Mouse (Mus musculus) kidney, postnatal 0 days (tissue): ENCODE measurements at regions not wholly inside any gene's neighbourhood (a gene's known extent, or its start where the extent isn't known, plus 50 kb on each side); places are given as distances from the start of the nearest gene placed in this dataset.

Experiments
- ATAC-seq: fragments of 200-750 bp; cut with Nextera tagmentation; replicated peaks from 2 replicates; pipeline ENCODE4 v1.8.0; 2017; ENCODE audit warnings: low read depth, moderate number of reproducible peaks, moderate TSS enrichment, moderate library complexity; ENCODE audit not compliant: low FRiP score
- DNase-seq: peaks from one replicate; pipeline ENCODE4 v3.0.0-alpha.2; 2016; ENCODE audit warnings: low spot score
- H3K27ac ChIP-seq: fragments of 300-500 bp; sonication (generic); 2 replicates; pipeline ENCODE4 v1.5.1; 2014; ENCODE audit warnings: mild to moderate bottlenecking
- H3K27me3 ChIP-seq: fragments of 300-500 bp; sonication (generic); 2 replicates; pipeline ENCODE4 v1.6.1; 2014; ENCODE audit warnings: low read length, mixed read lengths; ENCODE audit not compliant: insufficient read depth
- H3K36me3 ChIP-seq: fragments of 300-500 bp; sonication (generic); 2 replicates; pipeline ENCODE4 v1.6.1; 2014; ENCODE audit warnings: low read length, mixed read lengths; ENCODE audit not compliant: insufficient read depth
- H3K4me1 ChIP-seq: fragments of 300-500 bp; sonication (generic); replicated peaks from 2 replicates; pipeline ENCODE4 v1.6.1; 2014; ENCODE audit warnings: antibody characterized with exemption, low read length, mixed read lengths; ENCODE audit not compliant: insufficient read depth
- H3K4me2 ChIP-seq: fragments of 300-500 bp; sonication (generic); 2 replicates; pipeline ENCODE4 v1.6.1; 2014; ENCODE audit warnings: mild to moderate bottlenecking, low read length, moderate library complexity, mixed read lengths
- H3K4me3 ChIP-seq: fragments of 300-500 bp; sonication (generic); replicated peaks from 2 replicates; pipeline ENCODE4 v1.5.1; 2014; ENCODE audit warnings: low read depth, low read length
- H3K9ac ChIP-seq: fragments of 300-500 bp; sonication (generic); 2 replicates; pipeline ENCODE4 v1.6.1; 2014; ENCODE audit warnings: low read depth, low read length
- H3K9me3 ChIP-seq: fragments of 300-500 bp; sonication (generic); replicated peaks from 2 replicates; pipeline ENCODE4 v1.6.1; 2016; ENCODE audit warnings: low read length, inconsistent platforms, mixed read lengths
- CTCF ChIP-seq: IDR thresholded peaks from 2 replicates; pipeline ENCODE4 v1.5.1; 2016; ENCODE audit warnings: antibody characterized with exemption, low read depth, mild to moderate bottlenecking, moderate library complexity
- WGBS: fragments of 180-500 bp; shearing (Covaris S2); extraction: QIAGEN DNeasy Blood & Tissue Kit; methylation state at CpG from one replicate; pipeline ENCODE4 v1.1.7; 2014; 5-methylcytosine and 5-hydroxymethylcytosine counted together

GRCm38 (mm10) chr8:102496021-102496420, 289.4 kb downstream of the Cdh11 start:
- Histone ChIP-seq H3K4me3 (no peak overlapping the region), H3K9me3 (no peaks in the 10 kb centered on the region), H3K27ac (no peak overlapping the region), H3K9ac (no peak overlapping the region), H3K27me3 (no peaks in the 10 kb centered on the region), H3K36me3 (no peaks in the 10 kb centered on the region), H3K4me1 (no peaks in the 10 kb centered on the region), H3K4me2 (no peak overlapping the region)
- no peak for TF ChIP-seq CTCF
- peak; percentile 63; the same call in 1 of the 2 replicates for ATAC-seq
- peak; percentile 87 for DNase-seq
- WGBS: 24% methylated on average over 1 of the region's 1 CpGs

DNA sequence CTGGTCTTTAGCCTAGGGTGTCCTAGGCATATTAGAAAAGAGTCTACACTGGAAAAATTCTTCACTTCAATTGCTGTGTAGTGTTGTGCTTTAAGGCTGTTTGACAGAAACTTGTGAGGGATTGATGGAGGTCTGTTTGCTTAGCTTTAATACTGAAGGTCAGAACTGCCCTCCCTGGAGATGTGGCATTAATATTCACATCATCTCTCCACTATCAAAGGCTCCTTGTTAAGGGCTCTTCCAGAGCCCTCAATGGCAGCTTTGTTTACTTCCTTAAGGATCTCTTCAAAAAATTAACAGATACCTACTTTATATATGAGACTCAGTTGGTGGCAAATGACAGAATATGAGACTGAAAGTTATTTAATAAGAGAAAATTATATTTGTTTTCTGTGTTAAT, 294.4 kb downstream of the Cdh11 start:
- no peak for DNase-seq
- Histone ChIP-seq H3K4me1 (no peaks in the 10 kb centered on the region), H3K27me3 (no peaks in the 10 kb centered on the region)

DNA sequence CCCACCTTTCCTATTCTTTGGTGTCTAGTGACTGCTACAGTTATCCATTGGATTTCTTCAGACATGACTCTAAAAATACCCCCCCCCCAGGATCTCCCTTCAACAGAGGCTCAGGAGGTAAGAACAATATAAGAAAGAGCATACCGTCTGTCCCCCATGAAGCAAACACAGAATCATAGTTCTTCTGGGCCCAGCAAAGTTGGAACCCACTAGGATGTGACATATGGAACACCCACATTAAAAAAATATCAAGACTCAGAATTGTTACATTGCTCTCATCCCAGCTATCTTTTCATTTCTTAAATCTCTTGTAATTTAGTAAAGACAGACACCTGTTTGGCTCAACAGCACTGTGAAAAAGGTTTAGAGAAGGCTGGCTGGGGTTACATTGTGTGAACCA, 297.2 kb downstream of the Cdh11 start:
- WGBS: 94% methylated on average over 1 of the region's 1 CpGs
- no peak overlapping the region for H3K27ac ChIP-seq
- DNase-seq (no peak), ATAC-seq (no peak)
- no peak overlapping the region for H3K4me3 ChIP-seq
- H3K36me3 ChIP-seq: no peaks in the 10 kb centered on the region
- H3K9ac ChIP-seq: no peak overlapping the region
- no peak for TF ChIP-seq CTCF
- H3K27me3 ChIP-seq: no peaks in the 10 kb centered on the region
- no peak overlapping the region for H3K4me2 ChIP-seq
- no peaks in the 10 kb centered on the region for H3K9me3 ChIP-seq
- H3K4me1 ChIP-seq: no peaks in the 10 kb centered on the region

More for the DNA sequence above, 294.4 kb downstream of the Cdh11 start:
- H3K36me3 ChIP-seq: no peaks in the 10 kb centered on the region
- H3K9me3 ChIP-seq: no peaks in the 10 kb centered on the region
- TF ChIP-seq CTCF: no peak
- no peak overlapping the region for H3K4me2 ChIP-seq
- no peak for ATAC-seq
- no peak overlapping the region for H3K4me3 ChIP-seq
- no peak overlapping the region for H3K27ac ChIP-seq
- no peak overlapping the region for H3K9ac ChIP-seq

GRCm38 (mm10) chr8:102487796-102488195, 297.6 kb downstream of the Cdh11 start:
- TF ChIP-seq CTCF: no peak
- H3K36me3 ChIP-seq: no peaks in the 10 kb centered on the region
- ATAC-seq: no peak

GRCm38 (mm10) chr8:102475166-102475802, 310.2 kb downstream of the Cdh11 start:
- Histone ChIP-seq H3K9me3 (no peaks in the 10 kb centered on the region), H3K4me3 (no peak overlapping the region), H3K9ac (no peak overlapping the region), H3K27me3 (no peaks in the 10 kb centered on the region), H3K4me1 (no peaks in the 10 kb centered on the region), H3K36me3 (no peaks in the 10 kb centered on the region), H3K4me2 (no peak overlapping the region), H3K27ac (no peak overlapping the region)
- DNase-seq (no peak), ATAC-seq (no peak)
- no peak for TF ChIP-seq CTCF
- WGBS: 94% methylated on average over 12 of the region's 12 CpGs

More at GRCm38 (mm10) chr8:102487796-102488195, 297.6 kb downstream of the Cdh11 start:
- Histone ChIP-seq H3K27ac (no peak overlapping the region), H3K4me3 (no peak overlapping the region), H3K27me3 (no peaks in the 10 kb centered on the region), H3K4me2 (no peak overlapping the region), H3K9me3 (no peaks in the 10 kb centered on the region), H3K4me1 (no peaks in the 10 kb centered on the region), H3K9ac (no peak overlapping the region)
- no peak for DNase-seq
- WGBS: 83% methylated on average over 6 of the region's 6 CpGs

- no peaks in the 10 kb centered on the region for H3K27me3 ChIP-seq
- no peaks in the 10 kb centered on the region for H3K4me1 ChIP-seq
- no peak overlapping the region for H3K4me2 ChIP-seq
- no peak for ATAC-seq
- H3K4me3 ChIP-seq: no peak overlapping the region
- DNase-seq: peak; percentile 16
- no peak for TF ChIP-seq CTCF
- 36% methylated on average over 2 of the region's 2 CpGs for WGBS
- no peaks in the 10 kb centered on the region for H3K36me3 ChIP-seq
- no peaks in the 10 kb centered on the region for H3K9me3 ChIP-seq
- H3K27ac ChIP-seq: no peak overlapping the region
- no peak overlapping the region for H3K9ac ChIP-seq
Measured at GRCm38 (mm10) chr8:102474192-102474591, 311.2 kb downstream of the Cdh11 start.

DNA sequence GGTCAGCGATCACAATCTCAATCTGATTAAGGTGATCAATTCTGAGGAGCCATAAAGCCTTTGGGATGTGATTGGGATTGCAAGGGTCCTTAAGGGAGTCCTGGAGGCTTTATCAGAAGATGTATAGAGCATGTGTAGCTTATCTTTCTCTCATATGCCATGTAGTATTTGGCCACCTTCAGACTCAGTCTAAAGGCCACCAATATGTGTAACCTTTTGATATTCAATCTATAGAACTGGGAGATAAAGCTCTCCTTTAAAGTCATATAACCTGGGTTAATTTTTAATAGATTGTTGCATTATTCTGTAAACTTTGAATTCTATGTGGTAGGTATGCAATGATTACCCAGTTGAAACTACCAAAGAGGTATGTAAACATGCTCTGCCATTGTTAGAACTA, 314.1 kb downstream of the Cdh11 start:
- DNase-seq: no peak
- Histone ChIP-seq H3K4me1 (no peaks in the 10 kb centered on the region), H3K36me3 (no peaks in the 10 kb centered on the region), H3K4me3 (no peak overlapping the region), H3K9me3 (no peaks in the 10 kb centered on the region), H3K9ac (no peak overlapping the region), H3K4me2 (no peak overlapping the region), H3K27me3 (no peaks in the 10 kb centered on the region), H3K27ac (no peak overlapping the region)
- no peak for ATAC-seq
- TF ChIP-seq CTCF: no peak
- 94% methylated on average over 1 of the region's 1 CpGs for WGBS
